Mouse (Mus musculus) megakaryocyte, embryonic 14.5 days (primary cell): ENCODE data around the gene Lamp5. TPM values are rescaled to one million over a fixed set of nuclear protein-coding genes. Genes with fewer than 3 reads are reported as not detected.

Experiments
- H3K27me3 ChIP-seq: replicated peaks from 2 replicates; pipeline ENCODE3; 2012; ENCODE audit warnings: inconsistent platforms
- H3K36me3 ChIP-seq: replicated peaks from 2 replicates; pipeline ENCODE3; 2012; ENCODE audit warnings: low read length, inconsistent platforms, mixed read lengths
- H3K4me1 ChIP-seq: 2 replicates; pipeline ENCODE4 v1.6.1; 2012; ENCODE audit warnings: inconsistent platforms
- H3K4me3 ChIP-seq: replicated peaks from 2 replicates; pipeline ENCODE3; 2012; ENCODE audit warnings: moderate library complexity, mild to moderate bottlenecking, inconsistent platforms
- H3K9me3 ChIP-seq: 2 replicates; pipeline ENCODE4 v1.6.1; 2012; ENCODE audit warnings: inconsistent platforms
- FLI1 ChIP-seq: IDR thresholded peaks from 2 replicates; pipeline ENCODE4 v1.6.1; 2012; ENCODE audit warnings: low read length, inconsistent platforms, mixed read lengths
- GATA1 ChIP-seq: IDR thresholded peaks from 3 replicates; pipeline ENCODE4 v1.6.1; 2012; ENCODE audit warnings: mixed read lengths, low read length, inconsistent platforms, borderline replicate concordance
- polyA plus RNA-seq: library from polyadenylated mRNA; stranded (reverse); fragments of >175 nt; gene quantifications from 2 replicates; pipeline ENCODE4 v1.2.3, GENCODE M21; 2012; ENCODE audit warnings: low replicate concordance; ENCODE audit not compliant: insufficient read depth

Gene Lamp5
- 0.70 TPM in 1 of 2 replicates, not detected in the other for polyA plus RNA-seq

GRCm38 (mm10) chr2:136051688-136052289, at the start of gene Lamp5:
Lamp5 (plus strand) TSS chr2:136052239.
- peaks cover 32% of the 10 kb centered on the region for H3K27me3 ChIP-seq
- peaks cover 11% of the 10 kb centered on the region for H3K4me1 ChIP-seq
- TF ChIP-seq FLI1 (no peak), GATA1 (no peak)
- H3K9me3 ChIP-seq: no peaks in the 10 kb centered on the region
- no peak within 1 kb of the TSS for H3K4me3 ChIP-seq
- H3K36me3 ChIP-seq: no peaks in the 10 kb centered on the region

GRCm38 (mm10) chr2:136003836-136004235, 48.2 kb upstream of the Lamp5 start:
- TF ChIP-seq FLI1 (no peak), GATA1 (no peak)
- Histone ChIP-seq H3K36me3 (peaks cover 30% of the 10 kb centered on the region), H3K9me3 (no peaks in the 10 kb centered on the region), H3K27me3 (no peaks in the 10 kb centered on the region), H3K4me3 (no peak overlapping the region), H3K4me1 (peaks cover 22% of the 10 kb centered on the region)

- TF ChIP-seq GATA1: no peak
- TF ChIP-seq FLI1: no peak
- H3K36me3 ChIP-seq: peaks cover 32% of the 10 kb centered on the region
- no peaks in the 10 kb centered on the region for H3K27me3 ChIP-seq
- peaks cover 22% of the 10 kb centered on the region for H3K4me1 ChIP-seq
- no peak overlapping the region for H3K4me3 ChIP-seq
- H3K9me3 ChIP-seq: no peaks in the 10 kb centered on the region
These were observed 45.8 kb upstream of the Lamp5 start for GRCm38 (mm10) chr2:136006280-136006679.

GRCm38 (mm10) chr2:136012759-136013158, 39.3 kb upstream of the Lamp5 start:
- H3K9me3 ChIP-seq: no peaks in the 10 kb centered on the region
- H3K4me3 ChIP-seq: no peak overlapping the region
- peaks cover 7% of the 10 kb centered on the region for H3K4me1 ChIP-seq
- TF ChIP-seq FLI1 (no peak), GATA1 (no peak)
- H3K27me3 ChIP-seq: no peaks in the 10 kb centered on the region
- peaks cover 21% of the 10 kb centered on the region for H3K36me3 ChIP-seq

- Histone ChIP-seq H3K9me3 (no peaks in the 10 kb centered on the region), H3K4me1 (peaks cover 11% of the 10 kb centered on the region), H3K36me3 (no peaks in the 10 kb centered on the region), H3K4me3 (no peak overlapping the region), H3K27me3 (peaks cover 30% of the 10 kb centered on the region)
- TF ChIP-seq FLI1 (no peak), GATA1 (no peak)
These were observed 3.6 kb upstream of the Lamp5 start for GRCm38 (mm10) chr2:136048464-136048863.

GRCm38 (mm10) chr2:136050793-136051615, 1.0 kb upstream of the Lamp5 start:
- TF ChIP-seq GATA1 (no peak), FLI1 (no peak)
- peaks cover 11% of the 10 kb centered on the region for H3K4me1 ChIP-seq
- peaks cover 32% of the 10 kb centered on the region for H3K27me3 ChIP-seq
- no peaks in the 10 kb centered on the region for H3K9me3 ChIP-seq
- no peak overlapping the region for H3K4me3 ChIP-seq
- no peaks in the 10 kb centered on the region for H3K36me3 ChIP-seq

- TF ChIP-seq GATA1 (no peak), FLI1 (no peak)
- Histone ChIP-seq H3K9me3 (0 out of 2 replicates have a peak, but pooled peaks cover 2% of the 10 kb centered on the region), H3K27me3 (peaks cover 49% of the 10 kb centered on the region), H3K4me1 (peaks cover 19% of the 10 kb centered on the region), H3K36me3 (no peaks in the 10 kb centered on the region), H3K4me3 (peak overlapping the region; percentile 86)
These were observed 5.9 kb downstream of the Lamp5 start for GRCm38 (mm10) chr2:136057861-136058331.

GRCm38 (mm10) chr2:136058398-136058797, 6.4 kb downstream of the Lamp5 start:
- Histone ChIP-seq H3K4me3 (peak overlapping the region; percentile 86), H3K4me1 (peaks cover 24% of the 10 kb centered on the region), H3K27me3 (peaks cover 49% of the 10 kb centered on the region), H3K9me3 (0 out of 2 replicates have a peak, but pooled peaks cover 2% of the 10 kb centered on the region), H3K36me3 (no peaks in the 10 kb centered on the region)
- TF ChIP-seq FLI1: no peak
- TF ChIP-seq GATA1: no peak

- no peak for TF ChIP-seq FLI1
- no peak for TF ChIP-seq GATA1
- H3K9me3 ChIP-seq: 0 out of 2 replicates have a peak, but pooled peaks cover 2% of the 10 kb centered on the region
These were observed 7.1 kb downstream of the Lamp5 start for GRCm38 (mm10) chr2:136059029-136059669.

More at GRCm38 (mm10) chr2:136059029-136059669, 7.1 kb downstream of the Lamp5 start:
- Histone ChIP-seq H3K27me3 (peaks cover 45% of the 10 kb centered on the region), H3K36me3 (no peaks in the 10 kb centered on the region), H3K4me3 (peak overlapping the region; percentile 81), H3K4me1 (peaks cover 29% of the 10 kb centered on the region)
